Mouse (Mus musculus): ENCODE results near the gene Ilk. TPM values are rescaled to one million over a fixed set of nuclear protein-coding genes. Genes with fewer than 3 reads are reported as not detected.
"Not testable (repeated sequence)": the region's sequence is repeated elsewhere in the genome, so short reads cannot be mapped to it uniquely, and the experiment has no call there.

The Ilk gene
- polyA plus RNA-seq, 1 experiment = 175 TPM

GRCm38 (mm10) chr7:105734826-105735225 is 1.6 kb upstream of the Ilk start:
- no peak for DNase-seq (ENCODE audit: low read depth)
- TF ChIP-seq CTCF (IDR thresholded peaks at IDR 0.05; ENCODE audit: borderline replicate concordance, extremely low read depth, insufficient read depth, insufficient read length) = no peak

DNA sequence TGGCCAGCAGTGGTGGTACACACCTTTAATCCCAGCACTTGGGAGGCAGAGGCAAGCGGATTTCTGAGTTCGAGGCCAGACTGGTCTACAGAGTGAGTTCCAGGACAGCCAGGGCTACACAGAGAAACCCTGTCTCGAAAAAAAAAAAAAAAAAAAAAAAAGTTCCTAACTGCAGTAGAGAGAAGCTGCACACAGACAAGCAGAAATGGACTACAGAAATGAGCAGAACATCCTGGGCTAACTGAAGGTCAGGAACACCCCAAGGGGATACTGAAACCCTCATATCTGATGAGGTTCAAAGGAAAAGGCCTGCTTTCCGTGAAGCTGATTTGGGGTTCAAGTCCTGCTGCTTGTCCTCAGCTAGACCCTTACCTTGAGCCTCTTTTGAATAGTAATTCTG is 928 bp upstream of the Ilk start:
- not testable (repeated sequence) for DNase-seq (ENCODE audit: low read depth)

GRCm38 (mm10) chr7:105736911-105737521 is 624 bp downstream of the Ilk start, which contains the start of gene Rrp8:
Rrp8 (minus strand) TSS chr7:105737385.
- TF ChIP-seq POLR2A (IDR thresholded peaks at IDR 0.05; ENCODE audit: borderline replicate concordance, extremely low read depth, insufficient read depth, insufficient read length, poor library complexity, severe bottlenecking) (no peak), CTCF (IDR thresholded peaks at IDR 0.05; ENCODE audit: borderline replicate concordance, extremely low read depth, insufficient read depth, insufficient read length) (no peak)
- DNase-seq (ENCODE audit: low read depth) = peak; percentile 36

DNA sequence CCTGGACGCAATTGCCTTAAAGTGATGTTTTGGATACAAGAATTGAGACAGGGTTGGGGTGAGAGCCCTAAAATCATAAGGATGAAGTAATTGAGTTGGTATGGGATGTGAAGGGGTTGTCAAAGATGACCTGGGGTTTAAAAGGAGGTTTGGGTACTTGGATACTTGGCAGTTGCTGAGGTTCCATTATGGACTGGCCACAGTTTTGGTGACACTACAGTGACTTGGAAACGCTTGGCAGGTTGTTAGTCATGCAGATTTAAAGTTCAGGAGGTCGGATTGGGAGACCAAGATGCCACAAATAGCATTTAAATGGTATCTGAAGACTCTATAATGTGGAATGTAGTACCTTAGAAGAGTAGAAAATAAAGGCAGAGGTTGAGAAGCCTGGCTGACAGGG is 1.3 kb downstream of the Ilk start:
- no peak for DNase-seq (ENCODE audit: low read depth)
- TF ChIP-seq CTCF (IDR thresholded peaks at IDR 0.05; ENCODE audit: borderline replicate concordance, extremely low read depth, insufficient read depth, insufficient read length) (no peak), POLR2A (IDR thresholded peaks at IDR 0.05; ENCODE audit: borderline replicate concordance, extremely low read depth, insufficient read depth, insufficient read length, poor library complexity, severe bottlenecking) (no peak)

DNA sequence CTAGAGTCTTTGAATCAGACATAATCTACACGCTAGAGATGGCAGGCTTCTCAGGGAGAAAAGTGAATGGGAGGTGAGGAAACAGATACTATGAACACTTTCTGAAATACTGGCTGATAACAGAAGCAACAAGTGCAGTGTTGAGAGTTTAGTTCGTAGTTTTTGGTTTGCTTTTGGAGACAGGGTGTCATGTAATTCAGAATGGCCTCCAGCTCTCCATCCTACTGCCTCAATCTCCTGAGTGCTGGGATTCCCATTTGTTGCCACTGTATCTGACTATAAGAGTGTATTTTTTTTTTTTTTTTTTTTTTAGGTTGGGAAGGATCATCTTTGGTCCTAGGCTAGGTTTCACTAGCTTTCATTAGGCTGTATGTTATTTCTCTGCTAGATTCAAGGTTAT is 1.9 kb downstream of the Ilk start:
- no peak for TF ChIP-seq POLR2A (IDR thresholded peaks at IDR 0.05; ENCODE audit: borderline replicate concordance, extremely low read depth, insufficient read depth, insufficient read length, poor library complexity, severe bottlenecking)
- TF ChIP-seq CTCF (IDR thresholded peaks at IDR 0.05; ENCODE audit: borderline replicate concordance, extremely low read depth, insufficient read depth, insufficient read length) = no peak
- DNase-seq (ENCODE audit: low read depth) = no peak

DNA sequence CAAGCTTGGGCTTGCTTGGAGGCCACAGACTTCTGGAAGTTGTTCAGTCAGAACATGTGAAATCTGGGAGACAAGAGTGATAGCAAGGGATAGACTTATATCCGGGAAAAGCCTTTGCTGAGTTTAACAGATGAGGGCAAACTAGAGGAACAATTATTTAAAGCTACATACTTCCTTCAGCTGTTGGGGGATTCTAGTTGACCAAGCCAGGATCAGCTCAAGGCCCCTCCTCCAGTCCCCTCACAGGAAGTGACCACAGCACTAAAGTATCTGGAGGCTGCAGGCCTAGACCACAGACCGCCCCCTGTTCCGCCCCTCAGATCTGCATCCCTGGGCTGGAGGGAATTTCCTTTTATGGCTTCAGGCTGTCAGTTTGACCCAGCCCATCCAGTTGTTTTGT is 2.6 kb downstream of the Ilk start:
- TF ChIP-seq POLR2A (IDR thresholded peaks at IDR 0.05; ENCODE audit: borderline replicate concordance, extremely low read depth, insufficient read depth, insufficient read length, poor library complexity, severe bottlenecking) = no peak
- no peak for TF ChIP-seq CTCF (IDR thresholded peaks at IDR 0.05; ENCODE audit: borderline replicate concordance, extremely low read depth, insufficient read depth, insufficient read length)
- DNase-seq (ENCODE audit: low read depth) = peak; percentile 57

- no peak for TF ChIP-seq POLR2A (IDR thresholded peaks at IDR 0.05; ENCODE audit: borderline replicate concordance, extremely low read depth, insufficient read depth, insufficient read length, poor library complexity, severe bottlenecking)
- TF ChIP-seq CTCF (IDR thresholded peaks at IDR 0.05; ENCODE audit: borderline replicate concordance, extremely low read depth, insufficient read depth, insufficient read length) = no peak
- DNase-seq (ENCODE audit: low read depth) = no peak
These were observed 3.9 kb downstream of the Ilk start for GRCm38 (mm10) chr7:105740089-105740795.

DNA sequence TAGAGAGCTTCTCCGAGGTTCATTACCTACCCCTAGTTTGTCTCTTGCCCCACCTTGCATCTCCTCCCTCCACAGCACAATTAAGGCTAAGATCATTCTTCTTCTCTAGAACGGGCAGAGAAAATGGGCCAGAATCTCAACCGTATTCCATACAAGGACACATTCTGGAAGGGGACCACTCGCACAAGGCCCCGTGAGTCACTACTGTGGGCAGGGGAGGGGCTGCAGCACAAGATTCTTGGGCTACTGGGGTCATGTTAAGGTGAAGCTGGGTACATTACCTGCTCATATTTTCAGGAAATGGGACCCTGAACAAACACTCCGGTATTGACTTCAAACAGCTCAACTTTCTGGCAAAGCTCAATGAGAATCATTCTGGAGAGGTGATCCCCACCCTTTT is 4.5 kb downstream of the Ilk start:
- no peak for DNase-seq (ENCODE audit: low read depth)
- TF ChIP-seq POLR2A (IDR thresholded peaks at IDR 0.05; ENCODE audit: borderline replicate concordance, extremely low read depth, insufficient read depth, insufficient read length, poor library complexity, severe bottlenecking) (no peak), CTCF (IDR thresholded peaks at IDR 0.05; ENCODE audit: borderline replicate concordance, extremely low read depth, insufficient read depth, insufficient read length) (no peak)

- DNase-seq (ENCODE audit: low read depth) = no peak
- TF ChIP-seq CTCF (IDR thresholded peaks at IDR 0.05; ENCODE audit: borderline replicate concordance, extremely low read depth, insufficient read depth, insufficient read length) (no peak), POLR2A (IDR thresholded peaks at IDR 0.05; ENCODE audit: borderline replicate concordance, extremely low read depth, insufficient read depth, insufficient read length, poor library complexity, severe bottlenecking) (no peak)
These were observed 5.6 kb downstream of the Ilk start for GRCm38 (mm10) chr7:105741978-105742377.

DNA sequence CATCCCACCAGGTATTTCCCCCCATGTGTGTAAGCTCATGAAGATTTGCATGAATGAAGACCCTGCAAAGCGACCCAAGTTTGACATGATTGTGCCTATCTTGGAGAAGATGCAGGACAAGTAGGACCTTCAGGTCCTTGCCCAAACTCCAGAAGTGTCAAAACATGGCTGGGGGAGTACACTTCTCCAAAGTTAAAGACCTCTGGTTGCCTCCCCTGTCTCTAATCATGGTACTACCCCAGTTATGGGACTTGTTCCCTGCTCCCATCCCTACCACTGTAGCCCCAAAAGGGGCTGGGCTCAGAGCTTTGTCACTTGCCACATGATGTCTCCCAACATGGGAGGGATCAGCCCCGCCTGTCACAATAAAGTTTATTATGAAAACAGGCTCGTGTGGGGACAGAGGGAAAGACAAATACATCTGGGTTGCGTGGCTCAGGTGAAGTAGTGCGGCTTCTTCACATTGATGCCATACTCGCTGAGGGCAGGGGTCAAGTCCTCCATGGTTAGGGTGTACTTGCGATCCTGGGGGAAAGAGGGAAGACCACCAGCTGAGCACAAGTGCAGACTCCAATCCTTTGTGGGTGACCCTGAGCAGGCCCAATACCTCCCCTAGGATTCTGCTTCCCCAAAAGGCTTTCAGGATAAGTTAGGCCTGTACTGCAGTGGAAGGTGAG is 6.3 kb downstream of the Ilk start:
- not testable (repeated sequence) for DNase-seq (ENCODE audit: low read depth)

GRCm38 (mm10) chr7:105743246-105743925 is 7.0 kb downstream of the Ilk start:
- DNase-seq (ENCODE audit: low read depth) = not testable (repeated sequence)

DNA sequence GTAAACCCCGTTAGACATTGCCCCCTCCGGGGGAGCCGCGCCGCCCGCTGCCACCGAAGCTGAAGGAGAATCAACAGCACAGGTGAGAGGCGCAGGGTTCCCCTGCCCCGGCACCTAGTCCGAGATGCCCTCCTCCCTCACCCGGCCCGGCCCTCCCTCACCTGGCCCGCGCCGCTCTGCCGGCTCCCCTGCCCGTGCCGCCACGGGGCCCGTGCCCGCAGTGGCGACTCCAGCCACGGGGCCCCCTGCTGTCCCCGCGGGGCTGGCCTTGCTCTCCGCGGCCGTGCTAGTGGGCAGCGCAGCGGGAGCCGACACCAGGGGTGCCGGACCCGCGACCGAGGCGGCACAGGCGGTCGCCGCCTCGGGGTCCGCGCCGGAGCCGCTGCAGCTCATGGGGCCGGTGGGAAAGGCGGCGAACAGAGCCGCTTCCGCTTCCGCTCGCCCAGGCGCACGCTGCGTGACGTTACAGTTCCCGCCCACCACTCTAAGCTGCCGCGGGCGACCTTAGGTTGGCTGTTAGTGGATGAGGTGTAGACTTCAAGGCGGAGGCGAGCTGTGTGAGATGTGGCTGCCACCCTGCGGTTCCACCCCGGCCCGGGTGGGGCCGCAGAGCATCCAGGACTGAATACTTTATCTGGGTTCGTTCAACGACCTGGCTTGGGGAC is 7.7 kb downstream of the Ilk start, which contains the start of gene Taf10:
Gene Taf10, minus strand, starts transcription at position 436 of the 665 bp plus-strand sequence.
- TF ChIP-seq CTCF (IDR thresholded peaks at IDR 0.05; ENCODE audit: borderline replicate concordance, extremely low read depth, insufficient read depth, insufficient read length) = peak; percentile 34; the same call in 1 of the 2 replicates
- TF ChIP-seq POLR2A (IDR thresholded peaks at IDR 0.05; ENCODE audit: borderline replicate concordance, extremely low read depth, insufficient read depth, insufficient read length, poor library complexity, severe bottlenecking) = peak; percentile 86
- peak; percentile 96 for DNase-seq (ENCODE audit: low read depth)
